ENCODE assay signal across 7 mouse cellular contexts in the genomic region with DNA sequence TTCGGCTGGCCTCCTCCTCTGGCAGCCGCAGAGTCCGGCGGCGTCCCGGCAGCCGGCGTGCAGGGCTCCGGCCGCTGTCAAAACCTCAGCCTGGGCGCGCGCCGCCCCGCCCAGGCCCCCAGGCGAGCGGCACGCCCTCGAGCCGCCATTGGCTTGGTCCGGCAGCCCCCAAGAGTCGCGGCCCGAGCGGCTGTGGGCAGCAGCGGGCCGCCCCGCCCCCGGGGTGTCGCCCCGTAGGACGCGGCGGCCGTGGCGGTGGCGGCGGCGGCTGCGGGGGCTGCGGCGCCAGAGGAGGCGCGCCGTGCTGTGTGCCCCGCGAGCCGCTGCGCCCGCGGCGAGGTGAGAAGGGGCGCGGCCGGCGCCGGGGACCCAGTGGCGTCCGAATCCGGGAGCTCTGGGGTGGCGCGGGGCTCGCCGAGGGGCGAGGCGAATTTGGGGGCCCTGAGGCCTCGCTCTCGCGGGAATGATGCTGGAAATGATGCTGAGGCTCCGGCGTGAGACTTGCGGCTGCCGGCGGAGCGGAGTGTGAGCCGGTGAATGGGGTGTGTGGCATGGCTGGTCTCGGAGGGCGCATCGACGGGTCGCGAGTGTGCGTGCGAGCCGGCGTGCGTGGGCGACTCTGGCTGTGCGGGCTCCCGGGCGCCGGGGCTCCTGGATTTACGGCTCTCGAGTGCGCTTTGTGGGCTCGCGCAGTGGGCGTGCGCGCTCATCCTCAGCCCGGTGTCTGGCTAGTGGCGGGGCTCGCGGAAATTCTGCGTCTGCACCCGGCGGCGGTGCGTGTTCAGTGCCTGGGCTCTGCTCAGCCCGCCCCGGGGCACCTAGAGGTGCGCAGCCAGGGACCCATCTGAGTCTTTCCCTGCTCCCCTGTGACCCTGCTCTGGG. TPM values are rescaled to one million over a fixed set of nuclear protein-coding genes. Genes with fewer than 3 reads are reported as not detected.
DNase-seq lines count a peak whose midpoint lies in the region; ATAC-seq lines count a peak whose summit lies in the region.

Glis1 (plus strand) TSS at position 236 of the 882 bp plus-strand sequence.

- peak within 1 kb of the TSS; percentile 90 for H3K4me2 ChIP-seq in hindbrain, embryonic 15.5 days

- H3K27me3 ChIP-seq in hindbrain, embryonic 15.5 days: peaks cover 51% of the 10 kb centered on the region

- H3K36me3 ChIP-seq in hindbrain, embryonic 15.5 days: no peaks in the 10 kb centered on the region

- ATAC-seq in hindbrain, embryonic 15.5 days (ENCODE audit: low FRiP score, low read depth): peak; percentile 83

- H3K4me1 ChIP-seq in hindbrain, embryonic 15.5 days (replicated peaks): peaks cover 20% of the 10 kb centered on the region

- peak within 1 kb of the TSS; percentile 55 for H3K4me3 ChIP-seq in hindbrain, embryonic 15.5 days

- H3K27ac ChIP-seq in hindbrain, embryonic 15.5 days (replicated peaks): no peak within 1 kb of the TSS

- DNase-seq in R1 (ENCODE audit: low read depth, low spot score): peak; percentile 73
- peak; percentile 8 to 21 for DNase-seq in cerebellum, postnatal 36 days
- DNase-seq in gastrocnemius, adult 8-10 months (ENCODE audit: low spot score in 2 of 2): peak; percentile 50 to 65
- peak; percentile 28 to 71 for DNase-seq in left cerebral cortex, adult 8-10 months (ENCODE audit: low spot score in 2 of 2)
- DNase-seq in lung, postnatal 4 days: peak; percentile 77 to 90
- DNase-seq in right cerebral cortex, postnatal 25 days: peak; percentile 69

- H3K9me3 ChIP-seq in hindbrain, embryonic 15.5 days: no peaks in the 10 kb centered on the region

- peak within 1 kb of the TSS; percentile 54 for H3K9ac ChIP-seq in hindbrain, embryonic 15.5 days

- WGBS in hindbrain, embryonic 15.5 days: under 1% methylated on average over 96 of the region's 112 CpGs

RNA-seq across cellular contexts. Expression of gene Glis1, which starts in this region (rescaled TPM):
- under 1 TPM in 3 of 4 experiments, not detected in 1; 0.12 to 0.58 (median 0.31) TPM for total RNA-seq in gastrocnemius, adult 8-10 months (2022)
- 3.3 and 4.2 TPM in 2 replicates for polyA plus RNA-seq in hindbrain, embryonic 15.5 days (2015; fragmentation: Nextera tagmentation; extraction: Ambion mirVana)
- total RNA-seq in left cerebral cortex, adult 8-10 months (2022): 1 to 10 TPM in 3 of 4 experiments, under 1 TPM in 1; 0.89 to 2.8 (median 1.2) TPM

Comparison
In these comparisons a context has a peak if more than half of its experiments do, and no peak if none do; other contexts are left out.
1. Peak in DNase-seq in gastrocnemius, adult 8-10 months; RNA of the gene not detected or under 1 TPM.
2. DNase-seq: peak in every context shown above with its lines; median percentile 84 in lung, postnatal 4 days; 73 in R1; 69 in right cerebral cortex, postnatal 25 days; 58 in gastrocnemius, adult 8-10 months; 50 in left cerebral cortex, adult 8-10 months; 14 in cerebellum, postnatal 36 days.